Mouse (Mus musculus) layer of hippocampus, postnatal 25 days (tissue): ENCODE results near the gene Cfap221. TPM values are rescaled to one million over a fixed set of nuclear protein-coding genes. Genes with fewer than 3 reads are reported as not detected.

Source experiments
- DNase-seq, 2 experiments: peaks; one replicate each; pipeline ENCODE4 v3.0.0; 2022; ENCODE audit warnings: mixed read lengths in 2 of 2, low spot score in 1 of 2; ENCODE audit errors: extremely low spot score in 1 of 2
- total RNA-seq, 2 experiments: library from RNA; stranded (reverse); gene quantifications; 2 replicates each; pipeline ENCODE4 v1.2.3; 2021

The Cfap221 gene
- under 1 TPM; 0.15 to 0.42 TPM for total RNA-seq

DNA sequence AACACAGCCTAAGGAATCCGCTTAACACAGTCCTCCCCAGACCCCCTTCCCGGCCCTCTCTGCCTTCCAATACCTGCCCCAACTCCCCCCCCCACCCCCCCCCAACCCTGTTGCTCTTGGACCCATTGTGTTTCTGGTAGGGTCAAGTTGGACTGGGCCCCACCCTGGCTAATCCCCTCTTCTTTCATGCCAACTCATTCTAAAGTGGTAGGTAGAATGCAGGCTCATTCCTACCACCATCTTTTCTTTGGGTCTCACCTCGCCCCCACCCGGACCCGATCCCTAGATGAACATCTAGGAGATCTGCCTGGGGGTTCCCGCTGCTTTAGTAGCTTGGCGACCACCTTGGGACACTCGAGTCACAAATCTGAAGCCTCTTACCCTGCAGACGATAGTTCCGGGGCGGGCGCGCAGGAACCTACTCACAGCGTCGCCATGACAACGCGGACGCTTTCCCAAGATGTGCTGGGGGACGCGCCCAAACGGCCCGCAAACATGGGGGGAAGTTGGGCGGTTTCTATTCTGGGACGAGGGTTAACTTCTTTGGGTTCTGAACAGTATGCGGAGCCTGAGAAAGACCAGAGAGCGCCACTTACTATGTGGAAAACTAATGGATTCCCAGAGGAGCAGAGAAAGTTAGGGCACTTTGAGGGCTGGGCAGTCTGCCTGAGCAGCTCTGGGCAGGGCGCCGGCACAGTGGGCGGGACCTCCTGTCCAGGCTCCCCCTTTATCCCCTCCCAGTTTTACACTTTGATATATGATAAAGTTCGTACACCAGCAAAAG, at the start of gene Cfap221:
Gene Cfap221, minus strand, starts transcription at position 437 of the 784 bp plus-strand sequence.
- peak; percentile 36 to 51 for DNase-seq

DNA sequence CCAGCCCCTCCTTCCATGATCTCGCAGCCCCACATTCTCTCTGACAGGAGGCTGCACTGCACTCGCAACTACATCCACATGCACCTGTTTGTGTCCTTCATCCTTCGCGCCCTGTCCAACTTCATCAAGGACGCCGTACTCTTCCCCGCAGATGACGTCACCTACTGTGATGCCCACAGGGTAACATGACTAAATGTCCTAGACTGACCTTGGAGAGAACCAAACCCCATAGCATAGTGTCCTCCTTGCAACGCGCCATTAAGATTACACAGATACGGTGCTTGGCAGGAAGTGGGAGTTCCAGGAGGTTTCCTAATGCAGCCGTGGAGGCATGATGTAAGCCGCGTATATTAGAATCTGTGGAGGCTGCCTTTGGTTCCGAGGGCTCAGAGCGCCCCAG, 47.5 kb upstream of the Cfap221 start:
- no peak for DNase-seq

- no peak for DNase-seq
Observed at GRCm38 (mm10) chr1:120042421-120042820, 45.4 kb upstream of the Cfap221 start.

DNA sequence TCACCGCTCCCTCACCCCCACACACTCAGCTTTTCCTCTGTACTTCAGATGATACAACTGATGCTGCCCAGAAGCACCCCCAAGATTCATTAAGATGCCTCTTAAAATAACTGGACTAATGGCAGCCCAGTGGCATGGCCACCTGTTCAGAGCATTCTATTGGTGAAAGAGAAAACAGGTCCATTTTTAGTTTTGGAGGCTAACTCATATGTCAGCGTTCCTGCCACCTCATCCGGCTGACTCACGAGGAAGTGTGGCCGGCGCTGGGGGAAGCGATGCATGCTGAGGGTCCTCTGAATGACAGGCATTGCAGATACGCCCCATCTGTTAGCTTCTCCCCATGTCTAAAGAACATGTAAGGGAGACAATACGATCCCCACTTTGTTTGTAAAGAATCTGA, 41.6 kb upstream of the Cfap221 start:
- DNase-seq = no peak

DNA sequence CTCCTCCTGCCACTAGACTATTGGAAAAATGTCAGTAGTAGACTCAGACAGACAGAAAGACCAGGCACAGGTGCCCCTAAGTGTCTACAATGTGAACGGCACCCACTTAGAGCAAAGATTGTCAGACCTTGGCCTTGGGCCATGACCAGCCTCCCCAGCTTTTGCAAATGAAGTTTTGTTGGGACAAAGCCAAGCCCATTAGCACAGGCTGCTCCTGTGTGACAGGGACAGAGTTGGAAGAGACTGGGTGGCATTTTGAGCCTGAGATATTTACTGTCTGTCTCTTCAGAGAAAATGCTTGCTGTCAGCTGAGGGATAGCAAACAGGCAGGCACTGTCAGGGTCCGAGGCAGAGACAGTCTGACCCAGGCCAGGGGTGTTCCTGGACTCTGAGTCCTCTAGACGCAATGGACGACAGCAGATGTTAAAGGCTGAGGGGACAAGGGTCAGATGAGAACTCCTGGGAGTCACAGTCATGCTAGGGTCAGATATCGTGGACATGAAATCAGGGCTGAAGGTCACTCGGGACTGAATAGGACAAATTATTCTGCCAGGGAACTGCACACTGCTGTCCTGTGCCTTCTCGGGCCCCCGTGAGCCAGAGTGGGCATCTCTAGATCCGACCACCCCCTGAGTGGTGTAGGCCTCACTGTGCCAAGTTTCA, 40.1 kb upstream of the Cfap221 start:
- DNase-seq = no peak

GRCm38 (mm10) chr1:120035456-120036034, 38.5 kb upstream of the Cfap221 start:
- no peak for DNase-seq

- DNase-seq = no peak
Observed at GRCm38 (mm10) chr1:120034793-120035192, 37.8 kb upstream of the Cfap221 start.

- no peak for DNase-seq
Observed at GRCm38 (mm10) chr1:120033469-120033854, 36.4 kb upstream of the Cfap221 start.

GRCm38 (mm10) chr1:120032804-120033468, 35.9 kb upstream of the Cfap221 start:
- peak; percentile 48 to 73 for DNase-seq

DNA sequence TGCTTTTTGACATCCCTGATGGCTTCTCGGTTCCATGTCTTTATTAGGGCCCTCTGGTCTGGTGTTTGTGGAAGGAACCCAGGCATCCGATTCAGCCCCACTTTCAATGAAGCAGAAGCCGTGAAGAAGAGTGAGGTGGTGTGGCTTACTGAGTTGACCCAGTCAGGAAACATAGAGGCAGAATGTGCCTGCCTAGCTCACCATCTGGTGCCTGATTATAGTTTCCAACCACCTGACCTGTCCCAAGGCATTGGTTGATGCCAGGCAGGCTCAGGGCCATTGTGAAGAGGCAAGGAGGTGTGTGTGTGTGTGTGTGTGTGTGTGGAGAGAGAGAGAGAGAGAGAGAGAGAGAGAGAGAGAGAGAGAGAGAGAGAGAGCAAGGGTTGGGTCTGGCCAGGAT, 33.4 kb upstream of the Cfap221 start:
- no peak for DNase-seq

GRCm38 (mm10) chr1:120027693-120028092, 30.7 kb upstream of the Cfap221 start:
- DNase-seq = no peak

GRCm38 (mm10) chr1:120025050-120025439, 28.0 kb upstream of the Cfap221 start:
- no peak for DNase-seq

DNA sequence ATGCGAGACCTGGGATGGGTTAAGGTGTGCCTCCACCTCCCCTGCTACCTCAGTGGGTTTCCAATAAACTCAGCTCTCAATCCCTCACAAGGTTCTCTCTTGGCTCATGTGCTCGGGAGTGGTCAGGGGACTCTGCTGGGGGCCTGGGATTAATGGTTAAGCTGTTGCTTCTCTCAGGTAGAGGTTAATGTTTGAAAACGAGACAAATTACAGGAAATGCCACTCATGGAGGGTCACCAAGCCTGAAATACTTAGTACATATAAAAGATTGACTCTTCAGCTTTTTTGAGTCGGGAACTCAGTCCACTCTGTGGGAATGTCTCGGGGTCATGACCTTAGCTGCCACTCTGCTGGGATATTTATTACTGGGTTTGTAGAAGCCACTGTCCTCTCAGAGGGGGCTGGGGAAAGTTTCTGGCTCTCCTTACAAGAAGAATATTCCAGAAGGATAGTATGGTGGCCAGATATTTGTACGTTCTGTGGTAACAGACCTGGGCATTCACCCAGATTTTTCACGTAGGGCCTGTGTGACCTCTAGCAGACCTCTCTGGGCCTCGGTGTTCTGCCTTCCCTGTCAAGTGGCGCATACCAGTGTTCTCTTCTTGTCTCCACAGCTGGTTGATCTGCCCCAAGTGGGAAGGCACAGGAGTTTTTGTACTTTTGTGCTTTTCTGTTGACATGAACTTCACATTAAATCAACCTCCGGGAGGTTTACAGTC, 27.5 kb upstream of the Cfap221 start:
- no peak for DNase-seq

GRCm38 (mm10) chr1:120021951-120022350, 24.9 kb upstream of the Cfap221 start:
- no peak for DNase-seq

- no peak for DNase-seq
Observed at GRCm38 (mm10) chr1:120020322-120020897, 23.4 kb upstream of the Cfap221 start.

- DNase-seq = no peak
Observed at GRCm38 (mm10) chr1:120019428-120019827, 22.4 kb upstream of the Cfap221 start.

GRCm38 (mm10) chr1:120018900-120019299, 21.9 kb upstream of the Cfap221 start:
- DNase-seq = no peak

DNA sequence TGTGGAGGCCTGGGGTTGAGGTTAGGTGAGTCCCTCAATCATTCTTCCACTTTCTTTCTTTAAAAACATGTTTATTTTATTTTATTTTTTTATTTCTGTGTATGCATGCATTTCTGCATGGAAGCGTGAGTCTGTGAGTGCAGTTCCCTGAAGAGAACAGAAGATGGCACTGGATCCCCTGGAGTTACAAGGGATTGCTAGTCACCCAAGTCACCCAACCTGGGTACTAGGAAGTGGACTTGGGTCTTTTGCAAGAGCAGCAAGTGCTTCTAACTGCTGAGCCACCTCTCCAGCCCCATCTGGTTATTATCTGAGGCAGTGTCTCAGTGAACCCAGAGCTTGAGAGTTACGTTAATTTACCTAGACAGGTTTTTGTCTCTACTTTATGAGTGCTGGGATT, 19.2 kb upstream of the Cfap221 start:
- DNase-seq = no peak

DNA sequence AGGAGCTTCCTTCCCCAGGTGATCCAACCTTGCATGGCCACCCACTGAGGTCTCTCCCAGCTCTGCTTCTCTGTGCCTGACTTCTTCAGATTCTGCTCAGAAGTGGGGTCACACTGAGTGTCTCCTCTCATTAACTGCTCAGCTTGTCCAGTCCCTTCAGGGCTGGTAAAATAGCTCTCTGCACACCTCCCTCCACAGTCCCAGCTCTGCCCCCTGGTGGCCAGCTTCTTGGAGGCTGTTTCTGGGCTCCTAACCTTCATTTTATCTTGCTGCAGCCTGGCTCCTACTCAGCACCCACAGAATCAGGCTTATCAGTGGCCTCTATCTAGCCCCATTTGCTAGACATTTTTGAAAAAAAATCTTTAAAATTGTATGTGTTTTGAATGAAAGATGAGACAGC, 16.1 kb upstream of the Cfap221 start:
- DNase-seq = peak; percentile 48 to 88

- DNase-seq = no peak
Observed at GRCm38 (mm10) chr1:120012638-120013037, 15.6 kb upstream of the Cfap221 start.
